In genomic region chr9:98955103-98955715, GRCm38 (mm10) we compare ENCODE assay signal across 8 mouse cellular contexts. TPM values are rescaled to one million over a fixed set of nuclear protein-coding genes. Genes with fewer than 3 reads are reported as not detected.
A peak's percentile ranks its signal among the peaks of the same experiment; 100 is the strongest.
DNase-seq lines count a peak whose midpoint lies in the region; ATAC-seq and TF ChIP-seq lines count a peak whose summit lies in the region.

Gene Foxl2 (plus strand): TSS chr9:98955288.

- no peaks in the 10 kb centered on the region for H3K9me3 ChIP-seq in heart, embryonic 15.5 days (replicated peaks)

- peak within 1 kb of the TSS; percentile 73 for H3K27ac ChIP-seq in layer of hippocampus, adult 2 months
- no peak within 1 kb of the TSS for H3K27ac ChIP-seq in heart, embryonic 15.5 days
- no peak within 1 kb of the TSS for H3K27ac ChIP-seq in liver, adult 2 months (replicated peaks; ENCODE audit: insufficient read depth, low read depth, low read length)

- no peak for TF ChIP-seq CTCF in layer of hippocampus, adult 2 months (conservative IDR thresholded peaks at IDR 0.05)
- TF ChIP-seq CTCF in liver, adult 2 months (IDR thresholded peaks at IDR 0.05; ENCODE audit: low read depth, low read length), result no peak

- no peak for ATAC-seq in heart, embryonic 15.5 days (replicated peaks; ENCODE audit: insufficient number of reproducible peaks, insufficient read depth, low FRiP score, low read depth)

- TF ChIP-seq POLR2A in liver, adult 2 months (IDR thresholded peaks at IDR 0.05; ENCODE audit: extremely low read depth, insufficient read depth, low read length), result no peak

- peak within 1 kb of the TSS; percentile 47 for H3K4me3 ChIP-seq in layer of hippocampus, adult 2 months
- H3K4me3 ChIP-seq in heart, embryonic 15.5 days, result peak within 1 kb of the TSS; percentile 53
- H3K4me3 ChIP-seq in liver, adult 2 months (ENCODE audit: insufficient read depth, low read depth, low read length), result peak within 1 kb of the TSS; percentile 36; the same call in 1 of the 2 replicates

- H3K4me2 ChIP-seq in heart, embryonic 15.5 days, result peak within 1 kb of the TSS; percentile 93

- peaks cover 36% of the 10 kb centered on the region for H3K4me1 ChIP-seq in heart, embryonic 15.5 days (replicated peaks)
- no peaks in the 10 kb centered on the region for H3K4me1 ChIP-seq in liver, adult 2 months (ENCODE audit: control insufficient read depth, insufficient read depth, low read length)

- no peaks in the 10 kb centered on the region for H3K79me2 ChIP-seq in liver, adult 2 months (ENCODE audit: control insufficient read depth, insufficient read depth, low read length)

- H3K9ac ChIP-seq in heart, embryonic 15.5 days, result peak within 1 kb of the TSS; percentile 37; the same call in 1 of the 2 replicates
- H3K9ac ChIP-seq in liver, adult 2 months (ENCODE audit: low read depth, low read length), result no peak within 1 kb of the TSS

- no peak for DNase-seq in layer of hippocampus, adult 2 months (ENCODE audit: low spot score in 2 of 2)
- no peak for DNase-seq in layer of hippocampus, adult 18-20 months (ENCODE audit: low spot score in 2 of 2)
- peak; percentile 56 for DNase-seq in embryo, embryonic 10 days (ENCODE audit: low spot score)
- no peak for DNase-seq in liver, adult 2 months (ENCODE audit: extremely low read depth, low read depth, low spot score)
- DNase-seq in retina, embryonic 14.5 days (ENCODE audit: low spot score), result peak; percentile 54
- DNase-seq in natural killer cell, adult 2 months (ENCODE audit: low spot score in 2 of 2), result no peak
- DNase-seq in gastrocnemius, adult 8-10 months (ENCODE audit: low spot score in 2 of 2), result no peak

- under 1% methylated on average over 51 of the region's 58 CpGs for WGBS in heart, embryonic 15.5 days
- 2% methylated on average over 58 of the region's 58 CpGs for WGBS in liver, adult 2 months

- no peaks in the 10 kb centered on the region for H3K36me3 ChIP-seq in heart, embryonic 15.5 days
- H3K36me3 ChIP-seq in liver, adult 2 months (ENCODE audit: control insufficient read depth, insufficient read depth, low read length), result no peaks in the 10 kb centered on the region

- peaks cover 93% of the 10 kb centered on the region for H3K27me3 ChIP-seq in heart, embryonic 15.5 days
- peaks cover 54% of the 10 kb centered on the region for H3K27me3 ChIP-seq in liver, adult 2 months (ENCODE audit: control insufficient read depth, insufficient read depth, low read length)

RNA-seq across cellular contexts. Expression of gene Foxl2, which starts in this region (rescaled TPM):
- 1 to 10 TPM in 1 of 2 experiments, under 1 TPM in 1; 0.92 to 1.0 TPM for total RNA-seq in layer of hippocampus, adult 2 months (2021)
- 1 to 10 TPM in 1 of 2 experiments, under 1 TPM in 1; 0.89 to 1.1 TPM for total RNA-seq in layer of hippocampus, adult 18-20 months (2021)
- polyA plus RNA-seq in heart, embryonic 15.5 days (2015; fragmentation: Nextera tagmentation; extraction: Ambion mirVana), result not detected in 2 replicates
- not detected in 2 replicates for total RNA-seq in liver, adult 2 months (2014; rRNA removed)
- polyA plus RNA-seq in liver, adult 2 months (2012; rRNA removed), result not detected in 2 replicates
- not detected for total RNA-seq in gastrocnemius, adult 8-10 months (2022)

Comparison
In these comparisons a context has a peak if more than half of its experiments do, and no peak if none do; other contexts are left out.
1. DNase-seq: peak in embryo, embryonic 10 days (single experiment) and retina, embryonic 14.5 days (single experiment); none in layer of hippocampus, adult 2 months (0 of 2), layer of hippocampus, adult 18-20 months (0 of 2), liver, adult 2 months (single experiment), natural killer cell, adult 2 months (0 of 2) and gastrocnemius, adult 8-10 months (0 of 2).
2. Peak in every context shown above with its lines, with median percentiles within 50 percentile points of each other: H3K4me3 ChIP-seq.